In the genomic region with DNA sequence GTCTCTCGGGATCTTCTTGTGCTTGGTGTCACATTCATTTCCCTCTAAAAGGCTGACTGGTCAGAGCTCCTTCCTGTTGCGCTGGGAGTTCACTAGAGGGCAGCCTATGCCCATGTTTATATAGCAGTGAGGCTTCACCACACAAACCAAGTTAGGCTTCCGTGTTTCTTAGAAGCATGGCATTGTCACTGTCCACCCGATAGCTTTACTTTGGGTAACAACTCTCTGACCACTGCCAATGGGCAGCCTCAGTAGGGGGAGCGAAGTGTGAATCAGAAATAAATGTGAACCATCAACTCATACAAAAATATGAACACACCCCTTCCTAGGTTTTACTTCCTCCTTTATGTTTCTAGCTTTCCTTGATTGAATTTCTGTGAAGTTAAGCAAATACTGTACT, we compare ENCODE assay signal across 9 mouse cellular contexts. TPM values are rescaled to one million over a fixed set of nuclear protein-coding genes. Genes with fewer than 3 reads are reported as not detected.
DNase-seq lines count a peak whose midpoint lies in the region; ATAC-seq and TF ChIP-seq lines count a peak whose summit lies in the region.
"Had no signal": no experiment of that assay in that cellular context is flagged by ENCODE, and none has a peak within 500 bp of the region (broad histone marks: within the 10 kb centered on the region; RNA-seq: fewer than 3 reads in every experiment).

No protein-coding gene starts in this region.

- WGBS in limb, embryonic 12.5 days = 17% methylated on average over 5 of the region's 5 CpGs
- 10% methylated on average over 5 of the region's 5 CpGs for WGBS in midbrain, postnatal 0 days

- peak; percentile 33; the same call in 1 of the 2 replicates for ATAC-seq in limb, embryonic 12.5 days (ENCODE audit: insufficient number of reproducible peaks, insufficient read depth, low FRiP score, low TSS enrichment, low read depth)
- peak; percentile 75 for ATAC-seq in midbrain, postnatal 0 days (ENCODE audit: low FRiP score)

- H3K27me3 ChIP-seq in limb, embryonic 12.5 days = no peaks in the 10 kb centered on the region
- no peaks in the 10 kb centered on the region for H3K27me3 ChIP-seq in midbrain, postnatal 0 days (ENCODE audit: insufficient read depth, low read length)
- H3K27me3 ChIP-seq: embryonic facial prominence, embryonic 13.5 days had no signal

- no peaks in the 10 kb centered on the region for H3K9me3 ChIP-seq in limb, embryonic 12.5 days
- no peaks in the 10 kb centered on the region for H3K9me3 ChIP-seq in midbrain, postnatal 0 days (ENCODE audit: low read length)
- H3K9me3 ChIP-seq: embryonic facial prominence, embryonic 13.5 days had no signal

- no peak overlapping the region for H3K27ac ChIP-seq in limb, embryonic 12.5 days
- H3K27ac ChIP-seq in midbrain, postnatal 0 days (ENCODE audit: low read depth, low read length) = no peak overlapping the region
- H3K27ac ChIP-seq: embryonic facial prominence, embryonic 13.5 days had no signal

- DNase-seq in B cell, adult 2 months = peak; percentile 65 to 68
- DNase-seq in adrenal gland, adult 8-10 months = peak; percentile 44
- DNase-seq in embryo, embryonic 9.5 days (ENCODE audit: extremely low spot score) = peak; percentile 67
- peak; percentile 75 for DNase-seq in heart, adult 8-10 months (ENCODE audit: low spot score)
- peak; percentile 72 to 73 for DNase-seq in kidney, adult 8-10 months
- peak; percentile 92 for DNase-seq in midbrain, postnatal 0 days (ENCODE audit: low spot score)
- peak; percentile 69 to 73 for DNase-seq in spleen, postnatal 36 days (ENCODE audit: low spot score in 2 of 2)

- peak; percentile 93 for TF ChIP-seq CTCF in midbrain, postnatal 0 days (IDR thresholded peaks at IDR 0.05)

- no peak overlapping the region for H3K4me3 ChIP-seq in limb, embryonic 12.5 days (replicated peaks)
- no peak overlapping the region for H3K4me3 ChIP-seq in midbrain, postnatal 0 days (ENCODE audit: low read depth, low read length)
- H3K4me3 ChIP-seq: embryonic facial prominence, embryonic 13.5 days had no signal

- no peak overlapping the region for H3K4me2 ChIP-seq in limb, embryonic 12.5 days
- no peak overlapping the region for H3K4me2 ChIP-seq in midbrain, postnatal 0 days (ENCODE audit: low read depth, low read length, poor library complexity, severe bottlenecking)
- H3K4me2 ChIP-seq: embryonic facial prominence, embryonic 13.5 days had no signal

- 0 out of 2 replicates have a peak, but pooled peaks cover 1% of the 10 kb centered on the region for H3K4me1 ChIP-seq in limb, embryonic 12.5 days (replicated peaks)
- no peaks in the 10 kb centered on the region for H3K4me1 ChIP-seq in midbrain, postnatal 0 days (ENCODE audit: insufficient read depth, low read length)

- H3K9ac ChIP-seq in limb, embryonic 12.5 days (replicated peaks) = no peak overlapping the region
- no peak overlapping the region for H3K9ac ChIP-seq in midbrain, postnatal 0 days (replicated peaks; ENCODE audit: low read length, poor library complexity, severe bottlenecking)
- H3K9ac ChIP-seq: embryonic facial prominence, embryonic 13.5 days had no signal

- H3K36me3 ChIP-seq in limb, embryonic 12.5 days = peaks cover 7% of the 10 kb centered on the region; the same call in 1 of the 2 replicates
- H3K36me3 ChIP-seq in midbrain, postnatal 0 days (ENCODE audit: insufficient read depth, low read length) = peaks cover 21% of the 10 kb centered on the region

RNA-seq across cellular contexts. Expression of a gene that starts 24.8 kb away (rescaled TPM):
- total RNA-seq in adrenal gland, adult 8-10 months (2022) = 10 to 100 TPM; 28.6 to 39.3 (median 31.2) TPM
- total RNA-seq in heart, adult 8-10 months (2022) = 10 to 100 TPM; 24.7 to 33.2 (median 31.3) TPM
- 102 and 106 TPM in 2 replicates for polyA plus RNA-seq in limb, embryonic 12.5 days (2016; fragmentation: Nextera tagmentation; extraction: Ambion mirVana)
- 36.5 and 99.5 TPM in 2 replicates for total RNA-seq in midbrain, postnatal 0 days (2014; rRNA removed)
- 82.0 and 87.7 TPM in 2 replicates for polyA plus RNA-seq in midbrain, postnatal 0 days (2015; fragmentation: Nextera tagmentation; extraction: Ambion mirVana)

RNA-seq across cellular contexts. Expression of a gene that starts 57.3 kb away (rescaled TPM):
- 1 to 10 TPM in 3 of 4 experiments, under 1 TPM in 1; 0.81 to 3.5 (median 1.5) TPM for total RNA-seq in adrenal gland, adult 8-10 months (2022)
- total RNA-seq in heart, adult 8-10 months (2022) = 1 to 10 TPM; 2.3 to 5.9 (median 4.3) TPM
- polyA plus RNA-seq in limb, embryonic 12.5 days (2016; fragmentation: Nextera tagmentation; extraction: Ambion mirVana) = 25.6 and 27.1 TPM in 2 replicates
- 4,904 and 4,995 TPM in 2 replicates for total RNA-seq in midbrain, postnatal 0 days (2014; rRNA removed)
- 937 and 994 TPM in 2 replicates for polyA plus RNA-seq in midbrain, postnatal 0 days (2015; fragmentation: Nextera tagmentation; extraction: Ambion mirVana)

Comparison
In these comparisons a context has a peak if more than half of its experiments do, and no peak if none do; other contexts are left out.
1. RNA of a gene that starts 57.3 kb away (total RNA-seq): 4,904 to 4,995 TPM in midbrain, postnatal 0 days; 2.3 to 5.9 TPM in heart, adult 8-10 months and 0.81 to 3.5 TPM in adrenal gland, adult 8-10 months; every median in the first group is over 100 times any median in the second.
2. Peak in every context shown above with its lines, with median percentiles within 50 percentile points of each other: DNase-seq.